Mouse (Mus musculus): ENCODE results near the gene Gli3.

- TF ChIP-seq CTCF (IDR thresholded peaks at IDR 0.05; ENCODE audit: low read depth) (no peak), EP300 (IDR thresholded peaks at IDR 0.05; ENCODE audit: low read depth) (no peak)
Observed at GRCm38 (mm10) chr13:15442002-15442401, 21.0 kb upstream of the Gli3 start.
